Comparison of ENCODE assay signal across 8 mouse cellular contexts in genomic region chr8:70172043-70172681, GRCm38 (mm10). TPM values are rescaled to one million over a fixed set of nuclear protein-coding genes. Genes with fewer than 3 reads are reported as not detected.
DNase-seq lines count a peak whose midpoint lies in the region; ATAC-seq and TF ChIP-seq lines count a peak whose summit lies in the region.

Gene Tmem161a, plus strand, starts transcription at chr8:70172356.

- WGBS in forebrain, embryonic 12.5 days: 2% methylated on average over 27 of the region's 27 CpGs
- WGBS in heart, postnatal 0 days: 2% methylated on average over 27 of the region's 27 CpGs
- 2% methylated on average over 27 of the region's 27 CpGs for WGBS in liver, embryonic 16.5 days (ENCODE audit: insufficient replicate concordance)
- 3% methylated on average over 27 of the region's 27 CpGs for WGBS in neural tube, embryonic 13.5 days

- TF ChIP-seq EP300 in heart, postnatal 0 days (IDR thresholded peaks at IDR 0.05; ENCODE audit: low read depth): no peak

- peak; percentile 95 for DNase-seq in c-Kit-positive CD71-positive TER-119-positive erythroid progenitor cells, embryonic 14.5 days (ENCODE audit: low spot score)
- DNase-seq in heart, postnatal 0 days (ENCODE audit: low spot score): peak; percentile 97
- peak; percentile 90 to 94 for DNase-seq in kidney, postnatal 4 days

- H3K4me2 ChIP-seq in forebrain, embryonic 12.5 days: peak within 1 kb of the TSS; percentile 56
- peak within 1 kb of the TSS; percentile 73 for H3K4me2 ChIP-seq in heart, postnatal 0 days (ENCODE audit: low read depth, low read length)
- H3K4me2 ChIP-seq in liver, embryonic 16.5 days (ENCODE audit: low read depth, low read length): peak within 1 kb of the TSS; percentile 59
- peak within 1 kb of the TSS; percentile 58 for H3K4me2 ChIP-seq in neural tube, embryonic 13.5 days

- peak within 1 kb of the TSS; percentile 63 for H3K9ac ChIP-seq in forebrain, embryonic 12.5 days
- peak within 1 kb of the TSS; percentile 72 for H3K9ac ChIP-seq in heart, postnatal 0 days (replicated peaks; ENCODE audit: low read depth, low read length)
- H3K9ac ChIP-seq in liver, embryonic 16.5 days (ENCODE audit: low read depth, low read length): peak within 1 kb of the TSS; percentile 67
- H3K9ac ChIP-seq in neural tube, embryonic 13.5 days: peak within 1 kb of the TSS; percentile 80

- H3K4me1 ChIP-seq in E14TG2a.4 (replicated peaks; ENCODE audit: low read depth, low read length): peaks cover 35% of the 10 kb centered on the region
- peaks cover 13% of the 10 kb centered on the region for H3K4me1 ChIP-seq in forebrain, embryonic 12.5 days
- H3K4me1 ChIP-seq in heart, postnatal 0 days (ENCODE audit: control insufficient read depth, insufficient read depth): peaks cover 16% of the 10 kb centered on the region
- peaks cover 38% of the 10 kb centered on the region for H3K4me1 ChIP-seq in liver, embryonic 16.5 days (ENCODE audit: control insufficient read depth, low read depth, low read length)
- peaks cover 24% of the 10 kb centered on the region for H3K4me1 ChIP-seq in neural tube, embryonic 13.5 days (replicated peaks)
- H3K4me1 ChIP-seq in testis, adult 2 months (ENCODE audit: control insufficient read depth, insufficient read depth, low read length): peaks cover 11% of the 10 kb centered on the region

- TF ChIP-seq POLR2A in testis, adult 2 months (IDR thresholded peaks at IDR 0.05; ENCODE audit: control insufficient read depth, low read depth, low read length): peak; percentile 79

- H3K9me3 ChIP-seq in E14TG2a.4 (ENCODE audit: low read length): no peaks in the 10 kb centered on the region
- H3K9me3 ChIP-seq in forebrain, embryonic 12.5 days: no peaks in the 10 kb centered on the region
- H3K9me3 ChIP-seq in heart, postnatal 0 days (replicated peaks; ENCODE audit: control insufficient read depth, low read length): no peaks in the 10 kb centered on the region
- H3K9me3 ChIP-seq in liver, embryonic 16.5 days (replicated peaks; ENCODE audit: control insufficient read depth, low read length): no peaks in the 10 kb centered on the region
- H3K9me3 ChIP-seq in neural tube, embryonic 13.5 days: no peaks in the 10 kb centered on the region

- no peak for TF ChIP-seq CTCF in E14TG2a.4 (conservative IDR thresholded peaks at IDR 0.05; ENCODE audit: low read length)
- TF ChIP-seq CTCF in heart, postnatal 0 days (IDR thresholded peaks at IDR 0.05; ENCODE audit: low read depth): no peak
- no peak for TF ChIP-seq CTCF in testis, adult 2 months (IDR thresholded peaks at IDR 0.05; ENCODE audit: control insufficient read depth, insufficient read depth, insufficient replicate concordance, low read depth, low read length)

- peaks cover 24% of the 10 kb centered on the region for H3K36me3 ChIP-seq in E14TG2a.4 (ENCODE audit: insufficient read depth, low read length)
- peaks cover 9% of the 10 kb centered on the region for H3K36me3 ChIP-seq in forebrain, embryonic 12.5 days (replicated peaks)
- H3K36me3 ChIP-seq in heart, postnatal 0 days (replicated peaks; ENCODE audit: control insufficient read depth, insufficient read depth, low read length): peaks cover 2% of the 10 kb centered on the region
- no peaks in the 10 kb centered on the region for H3K36me3 ChIP-seq in liver, embryonic 16.5 days (ENCODE audit: control insufficient read depth, insufficient read depth)
- peaks cover 6% of the 10 kb centered on the region for H3K36me3 ChIP-seq in neural tube, embryonic 13.5 days
- H3K36me3 ChIP-seq in testis, adult 2 months (ENCODE audit: control insufficient read depth, insufficient read depth, low read length): no peaks in the 10 kb centered on the region

- H3K27ac ChIP-seq in forebrain, embryonic 12.5 days: no peak within 1 kb of the TSS
- peak within 1 kb of the TSS; percentile 81 for H3K27ac ChIP-seq in heart, postnatal 0 days (ENCODE audit: low read depth)
- peak within 1 kb of the TSS; percentile 55 for H3K27ac ChIP-seq in liver, embryonic 16.5 days (ENCODE audit: low read length)
- 0 out of 2 replicates have a peak within 1 kb of the TSS, but pooled peaks have one; percentile 24 for H3K27ac ChIP-seq in neural tube, embryonic 13.5 days (replicated peaks)
- peak within 1 kb of the TSS; percentile 32; the same call in 1 of the 2 replicates for H3K27ac ChIP-seq in testis, adult 2 months (ENCODE audit: control insufficient read depth, insufficient read depth, low read depth, low read length)

- H3K27me3 ChIP-seq in E14TG2a.4 (ENCODE audit: insufficient read depth, low read length): 0 out of 2 replicates have a peak, but pooled peaks cover 3% of the 10 kb centered on the region
- H3K27me3 ChIP-seq in forebrain, embryonic 12.5 days: peaks cover 6% of the 10 kb centered on the region; the same call in 1 of the 2 replicates
- H3K27me3 ChIP-seq in heart, postnatal 0 days (ENCODE audit: control insufficient read depth, insufficient read depth, low read length): no peaks in the 10 kb centered on the region
- H3K27me3 ChIP-seq in liver, embryonic 16.5 days (ENCODE audit: control insufficient read depth, insufficient read depth, low read depth, low read length): no peaks in the 10 kb centered on the region
- H3K27me3 ChIP-seq in neural tube, embryonic 13.5 days: peaks cover 5% of the 10 kb centered on the region; the same call in 1 of the 2 replicates
- H3K27me3 ChIP-seq in testis, adult 2 months (ENCODE audit: control insufficient read depth, insufficient read depth, low read length): no peaks in the 10 kb centered on the region

- H3K4me3 ChIP-seq in E14TG2a.4 (replicated peaks; ENCODE audit: low read length): peak within 1 kb of the TSS; percentile 89
- H3K4me3 ChIP-seq in forebrain, embryonic 12.5 days (replicated peaks): peak within 1 kb of the TSS; percentile 57
- H3K4me3 ChIP-seq in heart, postnatal 0 days (ENCODE audit: low read depth, low read length): peak within 1 kb of the TSS; percentile 76
- peak within 1 kb of the TSS; percentile 63 for H3K4me3 ChIP-seq in liver, embryonic 16.5 days (ENCODE audit: low read depth, low read length)
- peak within 1 kb of the TSS; percentile 66 for H3K4me3 ChIP-seq in neural tube, embryonic 13.5 days
- peak within 1 kb of the TSS; percentile 81 for H3K4me3 ChIP-seq in testis, adult 2 months (ENCODE audit: control insufficient read depth, low read depth, low read length)

- peak; percentile 97 for ATAC-seq in forebrain, embryonic 12.5 days (ENCODE audit: low FRiP score)
- ATAC-seq in heart, postnatal 0 days (ENCODE audit: insufficient read depth, low read depth): peak; percentile 96
- ATAC-seq in liver, embryonic 16.5 days (ENCODE audit: low read depth): peak; percentile 97
- peak; percentile 96 for ATAC-seq in neural tube, embryonic 13.5 days (ENCODE audit: low read depth)

RNA-seq across cellular contexts. Expression of gene Tmem161a, which starts in this region (rescaled TPM):
- polyA plus RNA-seq in forebrain, embryonic 12.5 days (2016; fragmentation: Nextera tagmentation; extraction: Ambion mirVana): 48.7 and 53.8 TPM in 2 replicates
- total RNA-seq in heart, postnatal 0 days (2014; rRNA removed; ENCODE audit: low replicate concordance): 155 and 174 TPM in 2 replicates
- polyA plus RNA-seq in heart, postnatal 0 days (2015; fragmentation: Nextera tagmentation; extraction: Ambion mirVana): 120 and 132 TPM in 2 replicates
- 26.8 and 28.4 TPM in 2 replicates for polyA plus RNA-seq in liver, embryonic 16.5 days (2015; fragmentation: Nextera tagmentation; extraction: Ambion mirVana)
- 46.6 and 47.4 TPM in 2 replicates for polyA plus RNA-seq in neural tube, embryonic 13.5 days (2015; fragmentation: Nextera tagmentation; extraction: Ambion mirVana)
- 13.4 and 17.7 TPM in 2 replicates for polyA plus RNA-seq in testis, adult 2 months (2012; rRNA removed)
